Mouse (Mus musculus) right cerebral cortex, postnatal 14 days (tissue): ENCODE data around the gene Krt9.

ENCODE experiments used
- DNase-seq: peaks from one replicate; pipeline ENCODE4 v3.0.0; 2022

Gene Krt9

DNA sequence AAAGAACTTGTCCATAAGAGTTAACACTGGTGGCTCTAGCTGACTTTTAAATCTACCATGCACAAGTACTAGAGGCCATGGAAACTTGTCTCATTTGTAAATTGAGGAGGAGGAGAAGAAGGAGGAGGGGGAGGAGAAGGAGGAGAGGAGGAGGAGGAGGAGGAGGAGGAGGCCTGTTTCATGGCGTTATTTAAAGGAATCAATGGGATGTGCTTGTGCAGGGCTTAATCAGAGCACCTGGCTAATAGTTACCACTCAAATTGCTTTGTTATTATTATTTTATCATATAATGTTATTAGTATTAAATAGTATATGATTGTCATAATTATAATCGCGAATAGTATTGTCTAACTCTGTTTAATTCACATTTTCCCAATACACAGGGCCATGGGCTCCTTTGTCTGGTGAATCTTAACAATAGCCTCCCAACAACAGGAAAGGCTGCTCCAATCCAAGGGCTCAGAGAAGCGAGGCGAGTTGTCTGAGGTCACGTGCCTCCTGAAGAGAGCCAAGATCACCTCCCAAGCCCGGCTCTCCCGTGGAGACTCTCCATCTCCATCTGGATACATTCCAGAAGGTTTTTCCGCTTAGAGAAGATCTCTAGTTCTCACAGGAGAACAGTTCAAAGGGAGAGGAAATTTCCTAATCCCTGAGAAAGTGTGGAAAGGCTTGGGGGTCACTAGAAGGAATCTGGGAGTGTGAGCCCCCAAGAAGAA lies 44.3 kb downstream of the Krt9 start, which contains the start of gene Krt19:
TSS of gene Krt19 (minus strand) at position 51 of the 716 bp plus-strand sequence.
- DNase-seq = no peak

GRCm38 (mm10) chr11:100147566-100148353 lies 45.3 kb downstream of the Krt9 start:
- no peak for DNase-seq

GRCm38 (mm10) chr11:100145858-100146560 lies 47.0 kb downstream of the Krt9 start:
- DNase-seq = no peak

DNA sequence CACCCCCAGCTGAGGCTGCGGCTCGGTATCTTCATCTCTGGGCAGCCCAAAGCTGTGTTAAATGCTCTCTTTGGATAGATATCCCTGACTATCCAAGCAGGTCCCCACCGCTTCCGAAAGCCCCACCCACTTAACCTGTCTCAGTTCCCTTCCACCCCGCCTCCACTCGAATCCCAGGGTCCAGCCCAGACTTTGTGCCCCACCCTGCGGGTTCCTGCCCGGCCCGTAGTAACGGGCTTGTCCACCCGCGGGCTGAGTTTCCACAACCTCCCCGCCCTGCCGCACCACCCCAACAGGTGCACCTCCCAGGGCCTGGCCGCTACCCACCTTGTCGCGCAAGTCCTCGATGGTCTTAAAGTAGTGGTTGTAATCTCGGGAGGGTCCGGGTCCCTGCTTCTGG lies 47.9 kb downstream of the Krt9 start:
- no peak for DNase-seq

DNA sequence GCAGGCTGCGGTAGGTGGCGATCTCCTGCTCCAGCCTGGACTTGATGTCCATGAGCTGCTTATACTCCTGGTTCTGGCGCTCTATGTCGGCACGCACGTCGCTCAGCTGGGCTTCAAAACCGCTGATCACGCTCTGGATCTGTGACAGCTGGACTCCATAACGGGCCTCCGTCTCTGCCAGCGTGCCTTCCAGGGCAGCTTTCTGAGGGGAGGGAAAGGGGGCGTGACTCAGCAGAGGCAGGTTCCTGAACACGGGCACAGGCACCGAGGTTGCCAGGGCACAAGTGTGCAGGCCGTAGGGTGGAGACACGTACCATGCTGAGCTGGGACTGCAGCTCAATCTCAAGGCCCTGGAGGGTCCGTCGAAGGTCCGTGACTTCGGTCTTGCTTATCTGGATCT lies 52.1 kb downstream of the Krt9 start:
- no peak for DNase-seq

- no peak for DNase-seq
Measured at GRCm38 (mm10) chr11:100139391-100139790, 53.7 kb downstream of the Krt9 start.

GRCm38 (mm10) chr11:100138809-100139208 lies 54.2 kb downstream of the Krt9 start:
- no peak for DNase-seq

GRCm38 (mm10) chr11:100137693-100138092 lies 55.4 kb downstream of the Krt9 start:
- DNase-seq = no peak
